ENCODE assay signal across 8 mouse cellular contexts in genomic region chr1:74713859-74714730, GRCm38 (mm10). TPM values are rescaled to one million over a fixed set of nuclear protein-coding genes. Genes with fewer than 3 reads are reported as not detected.
DNase-seq lines count a peak whose midpoint lies in the region; ATAC-seq and TF ChIP-seq lines count a peak whose summit lies in the region.

No protein-coding gene starts in this region.

- ATAC-seq in lung, embryonic 15.5 days (ENCODE audit: borderline replicate concordance, extremely low read depth, low FRiP score, low TSS enrichment), result no peak
- ATAC-seq in forebrain, embryonic 11.5 days (replicated peaks; ENCODE audit: low FRiP score), result no peak
- ATAC-seq in intestine, postnatal 0 days, result no peak
- ATAC-seq in neural tube, embryonic 15.5 days (ENCODE audit: low FRiP score), result no peak
- ATAC-seq in erythroid progenitor cell, adult 5-6 weeks (replicated peaks; ENCODE audit: low FRiP score, poor library complexity, severe bottlenecking), result no peak
- no peak for ATAC-seq in cerebellum, adult (ENCODE audit: insufficient number of reproducible peaks, low FRiP score, low TSS enrichment)

- 24% methylated on average over 12 of the region's 12 CpGs for WGBS in lung, embryonic 15.5 days
- WGBS in forebrain, embryonic 11.5 days, result 36% methylated on average over 12 of the region's 12 CpGs
- WGBS in intestine, postnatal 0 days, result 24% methylated on average over 12 of the region's 12 CpGs
- 26% methylated on average over 12 of the region's 12 CpGs for WGBS in neural tube, embryonic 15.5 days

- no peaks in the 10 kb centered on the region for H3K9me3 ChIP-seq in lung, embryonic 15.5 days
- H3K9me3 ChIP-seq in forebrain, embryonic 11.5 days (ENCODE audit: control insufficient read depth, low read length), result no peaks in the 10 kb centered on the region
- no peaks in the 10 kb centered on the region for H3K9me3 ChIP-seq in intestine, postnatal 0 days (ENCODE audit: control insufficient read depth)
- H3K9me3 ChIP-seq in neural tube, embryonic 15.5 days (replicated peaks), result no peaks in the 10 kb centered on the region

- H3K4me2 ChIP-seq in lung, embryonic 15.5 days, result peak overlapping the region; percentile 93
- peak overlapping the region; percentile 94 for H3K4me2 ChIP-seq in forebrain, embryonic 11.5 days (ENCODE audit: low read depth, low read length, severe bottlenecking)
- H3K4me2 ChIP-seq in intestine, postnatal 0 days (replicated peaks; ENCODE audit: low read depth), result peak overlapping the region; percentile 85
- peak overlapping the region; percentile 69 for H3K4me2 ChIP-seq in neural tube, embryonic 15.5 days

- peaks cover 6% of the 10 kb centered on the region; the same call in 1 of the 2 replicates for H3K4me1 ChIP-seq in lung, embryonic 15.5 days
- H3K4me1 ChIP-seq in forebrain, embryonic 11.5 days (replicated peaks; ENCODE audit: control insufficient read depth, insufficient read depth, low read length), result no peaks in the 10 kb centered on the region; the same call in 1 of the 2 replicates
- H3K4me1 ChIP-seq in intestine, postnatal 0 days (replicated peaks; ENCODE audit: control insufficient read depth, insufficient read depth, low read length), result no peaks in the 10 kb centered on the region; the same call in 1 of the 2 replicates
- H3K4me1 ChIP-seq in neural tube, embryonic 15.5 days, result peaks cover 11% of the 10 kb centered on the region

- DNase-seq in lung, postnatal 14 days, result no peak
- DNase-seq in forebrain, embryonic 11.5 days (ENCODE audit: low spot score), result no peak
- DNase-seq in frontal cortex, postnatal 10 days (ENCODE audit: low spot score in 2 of 2), result no peak

- peaks cover 7% of the 10 kb centered on the region; the same call in 1 of the 2 replicates for H3K27me3 ChIP-seq in lung, embryonic 15.5 days
- H3K27me3 ChIP-seq in forebrain, embryonic 11.5 days (ENCODE audit: control insufficient read depth, insufficient read depth, low read length), result no peaks in the 10 kb centered on the region
- H3K27me3 ChIP-seq in intestine, postnatal 0 days (replicated peaks; ENCODE audit: control insufficient read depth, insufficient read depth, low read length), result no peaks in the 10 kb centered on the region
- H3K27me3 ChIP-seq in neural tube, embryonic 15.5 days (replicated peaks), result peaks cover 8% of the 10 kb centered on the region; the same call in 1 of the 2 replicates

- H3K9ac ChIP-seq in lung, embryonic 15.5 days, result peak overlapping the region; percentile 58
- H3K9ac ChIP-seq in forebrain, embryonic 11.5 days (ENCODE audit: low read length), result peak overlapping the region; percentile 69
- peak overlapping the region; percentile 41 for H3K9ac ChIP-seq in intestine, postnatal 0 days (ENCODE audit: low read depth, low read length)
- peak overlapping the region; percentile 40 for H3K9ac ChIP-seq in neural tube, embryonic 15.5 days (replicated peaks)

- no peak for TF ChIP-seq CTCF in intestine, postnatal 0 days (IDR thresholded peaks at IDR 0.05; ENCODE audit: low read depth)

- no peak overlapping the region for H3K27ac ChIP-seq in lung, embryonic 15.5 days
- H3K27ac ChIP-seq in forebrain, embryonic 11.5 days (ENCODE audit: low read depth, low read length), result no peak overlapping the region
- no peak overlapping the region for H3K27ac ChIP-seq in intestine, postnatal 0 days (ENCODE audit: low read depth, low read length)
- no peak overlapping the region for H3K27ac ChIP-seq in neural tube, embryonic 15.5 days (replicated peaks)

- peak overlapping the region; percentile 45 for H3K4me3 ChIP-seq in lung, embryonic 15.5 days
- H3K4me3 ChIP-seq in forebrain, embryonic 11.5 days (ENCODE audit: low read depth, low read length), result peak overlapping the region; percentile 46
- H3K4me3 ChIP-seq in intestine, postnatal 0 days (ENCODE audit: low read depth, low read length), result peak overlapping the region; percentile 47
- peak overlapping the region; percentile 36 for H3K4me3 ChIP-seq in neural tube, embryonic 15.5 days (replicated peaks)

- no peaks in the 10 kb centered on the region for H3K36me3 ChIP-seq in lung, embryonic 15.5 days
- no peaks in the 10 kb centered on the region for H3K36me3 ChIP-seq in forebrain, embryonic 11.5 days (ENCODE audit: control insufficient read depth, insufficient read depth, low read length)
- no peaks in the 10 kb centered on the region for H3K36me3 ChIP-seq in intestine, postnatal 0 days (ENCODE audit: control insufficient read depth, insufficient read depth)
- H3K36me3 ChIP-seq in neural tube, embryonic 15.5 days, result no peaks in the 10 kb centered on the region

RNA-seq across cellular contexts. Expression of gene Cyp27a1, which starts 0.7 kb away (rescaled TPM):
- polyA plus RNA-seq in lung, embryonic 15.5 days (2015; fragmentation: Nextera tagmentation; extraction: Ambion mirVana), result 3.0 TPM in 2 replicates
- 5.8 and 6.7 TPM in 2 replicates for polyA plus RNA-seq in forebrain, embryonic 11.5 days (2014; fragmentation: Nextera tagmentation; extraction: Ambion mirVana)
- 4.6 and 6.3 TPM in 2 replicates for polyA plus RNA-seq in intestine, postnatal 0 days (2015; fragmentation: Nextera tagmentation; extraction: Ambion mirVana)
- 2.9 and 3.2 TPM in 2 replicates for polyA plus RNA-seq in neural tube, embryonic 15.5 days (2015; fragmentation: Nextera tagmentation; extraction: Ambion mirVana)
- 5.4 and 15.5 TPM in 2 replicates for total RNA-seq in erythroid progenitor cell, adult 5-6 weeks (2015; ENCODE audit: low replicate concordance)
- 0.98 and 3.6 TPM in 2 replicates for total RNA-seq in erythroid progenitor cell, adult 5-6 weeks (2017; ENCODE audit: low replicate concordance)

RNA-seq across cellular contexts. Expression of gene Prkag3, which starts 34.9 kb away (rescaled TPM):
- 0.34 and 0.57 TPM in 2 replicates for polyA plus RNA-seq in lung, embryonic 15.5 days (2015; fragmentation: Nextera tagmentation; extraction: Ambion mirVana)
- polyA plus RNA-seq in forebrain, embryonic 11.5 days (2014; fragmentation: Nextera tagmentation; extraction: Ambion mirVana), result 0.39 TPM in 1 of 2 replicates, not detected in the other
- 0.08 and 0.09 TPM in 2 replicates for polyA plus RNA-seq in intestine, postnatal 0 days (2015; fragmentation: Nextera tagmentation; extraction: Ambion mirVana)
- polyA plus RNA-seq in neural tube, embryonic 15.5 days (2015; fragmentation: Nextera tagmentation; extraction: Ambion mirVana), result 0.17 and 0.40 TPM in 2 replicates
- total RNA-seq in erythroid progenitor cell, adult 5-6 weeks (2015; ENCODE audit: low replicate concordance), result not detected in 2 replicates
- total RNA-seq in erythroid progenitor cell, adult 5-6 weeks (2017; ENCODE audit: low replicate concordance), result not detected in 2 replicates

RNA-seq across cellular contexts. Expression of gene Ttll4, which starts 52.5 kb away (rescaled TPM):
- 15.9 and 16.5 TPM in 2 replicates for polyA plus RNA-seq in lung, embryonic 15.5 days (2015; fragmentation: Nextera tagmentation; extraction: Ambion mirVana)
- polyA plus RNA-seq in forebrain, embryonic 11.5 days (2014; fragmentation: Nextera tagmentation; extraction: Ambion mirVana), result 54.8 and 68.5 TPM in 2 replicates
- polyA plus RNA-seq in intestine, postnatal 0 days (2015; fragmentation: Nextera tagmentation; extraction: Ambion mirVana), result 2.1 TPM in 2 replicates
- polyA plus RNA-seq in neural tube, embryonic 15.5 days (2015; fragmentation: Nextera tagmentation; extraction: Ambion mirVana), result 7.7 and 8.9 TPM in 2 replicates
- total RNA-seq in erythroid progenitor cell, adult 5-6 weeks (2015; ENCODE audit: low replicate concordance), result 2.9 and 8.6 TPM in 2 replicates
- total RNA-seq in erythroid progenitor cell, adult 5-6 weeks (2017; ENCODE audit: low replicate concordance), result 6.3 and 7.7 TPM in 2 replicates

RNA-seq across cellular contexts. Expression of gene Wnt6, which starts 57.6 kb away (rescaled TPM):
- polyA plus RNA-seq in lung, embryonic 15.5 days (2015; fragmentation: Nextera tagmentation; extraction: Ambion mirVana), result 1.2 TPM in 2 replicates
- 7.0 and 8.5 TPM in 2 replicates for polyA plus RNA-seq in forebrain, embryonic 11.5 days (2014; fragmentation: Nextera tagmentation; extraction: Ambion mirVana)
- polyA plus RNA-seq in intestine, postnatal 0 days (2015; fragmentation: Nextera tagmentation; extraction: Ambion mirVana), result 0.33 and 0.66 TPM in 2 replicates
- polyA plus RNA-seq in neural tube, embryonic 15.5 days (2015; fragmentation: Nextera tagmentation; extraction: Ambion mirVana), result 5.7 and 6.4 TPM in 2 replicates
- total RNA-seq in erythroid progenitor cell, adult 5-6 weeks (2015; ENCODE audit: low replicate concordance), result not detected in 2 replicates
- total RNA-seq in erythroid progenitor cell, adult 5-6 weeks (2017; ENCODE audit: low replicate concordance), result not detected in 2 replicates
